Mouse (Mus musculus) kidney, postnatal 0 days (tissue): ENCODE data around the gene Top2a. TPM values are rescaled to one million over a fixed set of nuclear protein-coding genes. Genes with fewer than 3 reads are reported as not detected.

ENCODE experiments used
- ATAC-seq: fragments of 200-750 bp; cut with Nextera tagmentation; replicated peaks from 2 replicates; pipeline ENCODE4 v1.8.0; 2017; ENCODE audit warnings: low read depth, moderate number of reproducible peaks, moderate TSS enrichment, moderate library complexity; ENCODE audit not compliant: low FRiP score
- DNase-seq: peaks from one replicate; pipeline ENCODE4 v3.0.0-alpha.2; 2016; ENCODE audit warnings: low spot score
- H3K27ac ChIP-seq: fragments of 300-500 bp; sonication (generic); 2 replicates; pipeline ENCODE4 v1.5.1; 2014; ENCODE audit warnings: mild to moderate bottlenecking
- H3K27me3 ChIP-seq: fragments of 300-500 bp; sonication (generic); 2 replicates; pipeline ENCODE4 v1.6.1; 2014; ENCODE audit warnings: low read length, mixed read lengths; ENCODE audit not compliant: insufficient read depth
- H3K36me3 ChIP-seq: fragments of 300-500 bp; sonication (generic); 2 replicates; pipeline ENCODE4 v1.6.1; 2014; ENCODE audit warnings: low read length, mixed read lengths; ENCODE audit not compliant: insufficient read depth
- H3K4me1 ChIP-seq: fragments of 300-500 bp; sonication (generic); replicated peaks from 2 replicates; pipeline ENCODE4 v1.6.1; 2014; ENCODE audit warnings: antibody characterized with exemption, low read length, mixed read lengths; ENCODE audit not compliant: insufficient read depth
- H3K4me2 ChIP-seq: fragments of 300-500 bp; sonication (generic); 2 replicates; pipeline ENCODE4 v1.6.1; 2014; ENCODE audit warnings: mild to moderate bottlenecking, low read length, moderate library complexity, mixed read lengths
- H3K4me3 ChIP-seq: fragments of 300-500 bp; sonication (generic); replicated peaks from 2 replicates; pipeline ENCODE4 v1.5.1; 2014; ENCODE audit warnings: low read depth, low read length
- H3K9ac ChIP-seq: fragments of 300-500 bp; sonication (generic); 2 replicates; pipeline ENCODE4 v1.6.1; 2014; ENCODE audit warnings: low read depth, low read length
- H3K9me3 ChIP-seq: fragments of 300-500 bp; sonication (generic); replicated peaks from 2 replicates; pipeline ENCODE4 v1.6.1; 2016; ENCODE audit warnings: low read length, inconsistent platforms, mixed read lengths
- CTCF ChIP-seq: IDR thresholded peaks from 2 replicates; pipeline ENCODE4 v1.5.1; 2016; ENCODE audit warnings: antibody characterized with exemption, low read depth, mild to moderate bottlenecking, moderate library complexity
- WGBS: fragments of 180-500 bp; shearing (Covaris S2); extraction: QIAGEN DNeasy Blood & Tissue Kit; methylation state at CpG from one replicate; pipeline ENCODE4 v1.1.7; 2014; 5-methylcytosine and 5-hydroxymethylcytosine counted together
- polyA plus RNA-seq: library from polyadenylated mRNA; unstranded; fragments of >200 nt; fragmentation: Nextera tagmentation; extraction: Ambion mirVana; gene quantifications from 2 replicates; pipeline ENCODE4 v1.2.1, GENCODE M21; 2015

Gene Top2a
- polyA plus RNA-seq, 1 experiment from 2014 or later = 70.5 TPM

DNA sequence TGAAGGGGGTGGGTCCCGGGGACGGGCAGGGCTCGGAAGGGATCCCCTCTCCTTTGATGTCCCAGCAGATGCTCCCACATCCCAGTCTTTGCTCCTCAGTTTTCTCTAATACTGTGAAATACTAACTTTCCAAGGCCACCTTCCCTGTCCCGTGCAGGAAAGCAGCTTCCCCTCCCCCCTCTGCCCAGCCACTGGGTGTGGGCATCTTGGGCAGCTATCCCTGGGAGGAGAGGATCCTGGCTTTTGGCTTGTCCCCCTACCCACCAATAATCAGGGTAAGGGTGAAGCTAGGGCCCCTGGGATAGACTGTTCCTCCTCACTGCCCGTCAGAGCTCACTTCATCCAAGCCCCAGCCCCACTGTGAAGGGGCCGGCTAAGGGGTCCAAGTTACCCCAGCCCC lies 49.8 kb downstream of the Top2a start:
- H3K4me1 ChIP-seq = peaks cover 12% of the 10 kb centered on the region
- H3K36me3 ChIP-seq = peaks cover 36% of the 10 kb centered on the region
- TF ChIP-seq CTCF = no peak
- H3K27ac ChIP-seq = no peak overlapping the region
- H3K9ac ChIP-seq = no peak overlapping the region
- no peak overlapping the region for H3K4me2 ChIP-seq
- no peak for DNase-seq
- H3K9me3 ChIP-seq = no peaks in the 10 kb centered on the region
- 79% methylated on average over 6 of the region's 6 CpGs for WGBS
- no peak overlapping the region for H3K4me3 ChIP-seq
- H3K27me3 ChIP-seq = no peaks in the 10 kb centered on the region
- ATAC-seq = no peak

DNA sequence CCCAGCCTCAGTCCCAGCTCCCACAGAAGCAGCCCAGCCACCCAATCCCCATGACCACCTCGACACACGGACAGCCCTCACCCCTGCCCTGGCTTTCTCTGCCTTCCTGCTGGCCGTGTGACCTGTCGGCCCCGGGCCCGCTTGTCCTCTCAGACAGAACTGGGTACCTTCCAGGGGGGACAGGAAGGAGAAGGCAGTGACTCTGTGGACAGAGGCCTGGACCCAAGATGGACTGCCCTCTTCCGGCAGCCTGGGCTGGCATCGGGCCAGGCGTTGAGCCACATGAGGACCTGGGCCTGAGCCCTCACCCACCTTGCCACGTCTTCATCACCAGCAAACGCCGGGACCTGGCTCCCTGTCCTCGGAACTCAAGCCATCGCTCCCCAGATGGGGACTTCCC lies 50.4 kb downstream of the Top2a start:
- H3K9me3 ChIP-seq = no peaks in the 10 kb centered on the region
- H3K36me3 ChIP-seq = peaks cover 36% of the 10 kb centered on the region
- no peak overlapping the region for H3K4me2 ChIP-seq
- H3K9ac ChIP-seq = no peak overlapping the region
- no peak for ATAC-seq
- DNase-seq = no peak
- H3K4me1 ChIP-seq = peaks cover 12% of the 10 kb centered on the region
- H3K27ac ChIP-seq = no peak overlapping the region
- no peaks in the 10 kb centered on the region for H3K27me3 ChIP-seq
- no peak for TF ChIP-seq CTCF
- H3K4me3 ChIP-seq = no peak overlapping the region
- 77% methylated on average over 14 of the region's 14 CpGs for WGBS

DNA sequence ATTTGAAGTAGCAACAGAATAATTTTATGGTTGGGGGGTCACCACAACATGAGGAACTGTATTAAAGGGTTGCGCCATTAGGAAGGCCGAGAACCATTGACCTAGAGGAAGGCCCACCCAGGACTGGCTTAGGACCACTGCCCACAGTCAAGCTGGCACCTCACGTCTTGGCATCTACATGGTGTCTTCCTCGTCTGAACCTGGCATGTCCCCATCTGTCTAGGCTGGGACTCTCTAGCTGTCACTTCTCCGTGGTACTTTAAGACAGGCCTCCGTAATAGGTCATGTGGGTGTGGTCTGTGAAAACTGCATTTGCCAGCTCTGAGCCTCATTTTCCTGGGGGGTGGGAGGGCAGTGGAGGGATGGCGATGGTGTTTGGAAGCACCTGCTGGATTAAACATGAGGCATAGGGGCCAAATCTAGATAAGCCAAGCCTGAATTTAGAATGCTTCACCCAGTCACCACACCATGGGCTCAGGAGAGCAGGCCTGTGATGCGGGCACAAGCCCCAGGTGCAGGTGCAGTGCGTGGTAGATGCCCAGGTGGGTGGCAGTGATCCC lies 51.1 kb downstream of the Top2a start:
- ATAC-seq = no peak
- 87% methylated on average over 9 of the region's 9 CpGs for WGBS
- no peak overlapping the region for H3K4me3 ChIP-seq

DNA sequence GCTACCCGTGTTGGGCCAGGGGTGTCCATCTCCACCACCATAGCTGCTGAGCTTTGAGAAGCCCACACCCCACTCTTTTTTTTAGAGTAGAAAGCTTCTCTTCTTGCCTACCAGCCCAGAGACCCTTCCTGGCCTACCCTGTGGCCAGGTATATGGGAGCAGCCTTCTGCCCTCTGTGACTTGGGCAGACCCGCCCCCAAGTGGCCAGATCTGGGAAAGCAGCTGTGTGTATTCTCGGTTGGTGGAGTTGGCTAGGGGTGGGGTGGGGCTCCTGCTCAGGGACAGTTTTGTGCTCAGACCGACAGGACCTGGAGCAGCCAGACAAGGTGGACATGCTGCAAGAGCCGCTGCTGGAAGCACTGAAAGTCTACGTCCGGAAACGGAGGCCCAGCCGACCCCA lies 51.8 kb downstream of the Top2a start:
- Histone ChIP-seq H3K27ac (no peak overlapping the region), H3K36me3 (peaks cover 47% of the 10 kb centered on the region), H3K27me3 (no peaks in the 10 kb centered on the region), H3K4me1 (peaks cover 21% of the 10 kb centered on the region), H3K4me3 (no peak overlapping the region), H3K9me3 (no peaks in the 10 kb centered on the region), H3K9ac (no peak overlapping the region), H3K4me2 (no peak overlapping the region)
- WGBS = 53% methylated on average over 9 of the region's 9 CpGs
- ATAC-seq (peak; percentile 33), DNase-seq (peak; percentile 83)
- peak; percentile 93 for TF ChIP-seq CTCF

More for the DNA sequence above, 51.1 kb downstream of the Top2a start:
- no peak for TF ChIP-seq CTCF
- Histone ChIP-seq H3K36me3 (peaks cover 40% of the 10 kb centered on the region), H3K9ac (no peak overlapping the region), H3K27me3 (no peaks in the 10 kb centered on the region), H3K27ac (no peak overlapping the region), H3K4me1 (peaks cover 17% of the 10 kb centered on the region), H3K4me2 (no peak overlapping the region), H3K9me3 (no peaks in the 10 kb centered on the region)
- DNase-seq = no peak

DNA sequence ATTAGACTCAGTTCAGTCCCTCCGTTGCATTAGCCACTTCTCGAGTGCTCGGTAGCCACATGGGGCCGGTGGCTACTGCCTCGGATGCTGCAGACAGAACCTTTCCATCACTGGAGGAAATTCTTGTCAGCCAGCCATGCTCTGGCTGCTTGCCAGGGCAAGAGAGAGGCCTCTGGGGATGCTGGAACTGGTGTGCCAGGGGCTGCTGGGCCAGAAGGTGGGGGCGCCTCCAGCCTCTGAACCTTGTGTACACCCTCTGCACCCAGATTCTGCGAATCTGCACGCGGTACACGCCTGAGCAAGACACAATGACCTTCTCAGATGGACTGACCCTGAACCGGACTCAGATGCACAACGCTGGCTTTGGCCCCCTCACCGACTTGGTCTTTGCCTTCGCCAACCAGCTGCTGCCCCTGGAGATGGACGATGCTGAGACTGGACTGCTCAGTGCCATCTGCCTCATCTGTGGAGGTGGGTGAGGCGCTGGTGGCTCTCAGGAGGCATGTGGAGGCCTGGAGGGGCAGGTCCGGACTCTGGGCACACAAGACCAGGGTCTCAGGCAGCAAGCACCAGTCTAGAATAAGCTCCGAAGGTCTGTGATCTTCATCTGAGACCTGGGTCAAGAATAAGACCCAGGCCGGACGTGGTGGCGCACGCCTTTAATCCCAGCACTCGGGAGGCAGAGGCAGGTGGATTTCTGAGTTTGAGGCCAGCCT lies 52.5 kb downstream of the Top2a start:
- 67% methylated on average over 23 of the region's 23 CpGs for WGBS
- peaks cover 53% of the 10 kb centered on the region for H3K36me3 ChIP-seq
- H3K4me2 ChIP-seq = no peak overlapping the region
- H3K4me3 ChIP-seq = no peak overlapping the region
- TF ChIP-seq CTCF = no peak
- no peak overlapping the region for H3K9ac ChIP-seq
- ATAC-seq = no peak
- no peak for DNase-seq
- no peaks in the 10 kb centered on the region for H3K27me3 ChIP-seq
- H3K9me3 ChIP-seq = no peaks in the 10 kb centered on the region
- peaks cover 28% of the 10 kb centered on the region for H3K4me1 ChIP-seq
- H3K27ac ChIP-seq = no peak overlapping the region

DNA sequence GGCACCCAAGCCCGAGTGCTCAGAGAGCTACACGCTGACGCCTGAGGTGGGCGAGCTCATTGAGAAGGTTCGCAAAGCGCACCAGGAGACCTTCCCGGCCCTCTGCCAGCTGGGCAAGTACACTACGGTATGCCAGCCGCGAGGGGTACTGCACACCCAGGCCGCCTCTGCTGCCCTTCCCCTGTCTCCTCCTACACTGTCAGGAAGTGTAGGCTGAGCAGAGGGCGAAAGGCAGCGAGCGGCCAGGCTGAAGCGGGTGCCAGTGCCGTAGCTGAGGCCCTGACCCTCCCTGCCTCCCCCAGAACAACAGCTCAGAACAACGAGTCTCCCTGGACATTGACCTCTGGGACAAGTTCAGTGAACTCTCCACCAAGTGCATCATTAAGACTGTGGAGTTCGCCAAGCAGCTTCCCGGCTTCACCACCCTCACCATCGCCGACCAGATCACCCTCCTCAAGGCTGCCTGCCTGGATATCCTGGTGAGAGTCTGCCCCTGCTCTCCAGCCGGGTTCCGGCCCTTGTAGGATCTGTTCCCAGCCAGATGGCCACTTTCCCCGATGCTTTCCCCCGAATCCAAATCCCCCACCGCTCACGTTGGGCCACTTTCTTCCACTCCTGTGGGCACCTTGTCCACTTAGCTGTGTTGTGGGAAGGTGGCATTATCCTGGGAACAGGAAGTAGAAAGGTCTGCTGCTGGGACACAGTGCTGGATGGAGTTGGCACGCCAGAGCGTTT lies 53.6 kb downstream of the Top2a start:
- Histone ChIP-seq H3K9me3 (no peaks in the 10 kb centered on the region), H3K27ac (peak overlapping the region; percentile 40; the same call in 1 of the 2 replicates), H3K27me3 (no peaks in the 10 kb centered on the region), H3K4me2 (no peak overlapping the region), H3K36me3 (peaks cover 53% of the 10 kb centered on the region), H3K9ac (no peak overlapping the region), H3K4me3 (no peak overlapping the region), H3K4me1 (peaks cover 38% of the 10 kb centered on the region)
- ATAC-seq = no peak
- DNase-seq = no peak
- WGBS = 61% methylated on average over 29 of the region's 29 CpGs
- TF ChIP-seq CTCF = no peak
